Mouse (Mus musculus) lung, embryonic 15.5 days (tissue): ENCODE measurements at regions not wholly inside any gene's neighbourhood (a gene's known extent, or its start where the extent isn't known, plus 50 kb on each side); places are given as distances from the start of the nearest gene placed in this dataset. TPM values are rescaled to one million over a fixed set of nuclear protein-coding genes. Genes with fewer than 3 reads are reported as not detected.

ENCODE experiments used
- ATAC-seq: fragments of 200-750 bp; cut with Nextera tagmentation; 2 replicates; pipeline ENCODE4 v1.8.0; 2017; ENCODE audit warnings: moderate number of reproducible peaks, borderline replicate concordance; ENCODE audit not compliant: low FRiP score, low TSS enrichment; ENCODE audit errors: extremely low read depth
- H3K27ac ChIP-seq: fragments of 300-500 bp; sonication (generic); 2 replicates; pipeline ENCODE4 v1.5.1; 2015; ENCODE audit warnings: moderate library complexity, mild to moderate bottlenecking, inconsistent platforms
- H3K27me3 ChIP-seq: fragments of 300-500 bp; sonication (generic); 2 replicates; pipeline ENCODE4 v1.6.1; 2015; ENCODE audit warnings: inconsistent platforms
- H3K36me3 ChIP-seq: fragments of 300-500 bp; sonication (generic); 2 replicates; pipeline ENCODE4 v1.6.1; 2015; ENCODE audit warnings: inconsistent platforms
- H3K4me1 ChIP-seq: fragments of 300-500 bp; sonication (generic); 2 replicates; pipeline ENCODE4 v1.6.1; 2015; ENCODE audit warnings: inconsistent platforms
- H3K4me2 ChIP-seq: fragments of 300-500 bp; sonication (generic); 2 replicates; pipeline ENCODE4 v1.6.1; 2015; ENCODE audit warnings: inconsistent platforms, mild to moderate bottlenecking, moderate library complexity
- H3K4me3 ChIP-seq: fragments of 300-500 bp; sonication (generic); 2 replicates; pipeline ENCODE4 v1.5.1; 2015; ENCODE audit warnings: mild to moderate bottlenecking, inconsistent platforms
- H3K9ac ChIP-seq: fragments of 300-500 bp; sonication (generic); 2 replicates; pipeline ENCODE4 v1.6.1; 2015; ENCODE audit warnings: inconsistent platforms
- H3K9me3 ChIP-seq: fragments of 300-500 bp; sonication (generic); 2 replicates; pipeline ENCODE4 v1.6.1; 2016; ENCODE audit warnings: inconsistent platforms
- WGBS: fragments of 180-500 bp; shearing (Covaris S2); methylation state at CpG from one replicate; pipeline ENCODE4 v1.1.7; 2015; 5-methylcytosine and 5-hydroxymethylcytosine counted together
- microRNA-seq: library from miRNA; unstranded; fragments of <30 nt; microRNA quantifications from one replicate; pipeline ENCODE4, GENCODE M21; 2016

DNA sequence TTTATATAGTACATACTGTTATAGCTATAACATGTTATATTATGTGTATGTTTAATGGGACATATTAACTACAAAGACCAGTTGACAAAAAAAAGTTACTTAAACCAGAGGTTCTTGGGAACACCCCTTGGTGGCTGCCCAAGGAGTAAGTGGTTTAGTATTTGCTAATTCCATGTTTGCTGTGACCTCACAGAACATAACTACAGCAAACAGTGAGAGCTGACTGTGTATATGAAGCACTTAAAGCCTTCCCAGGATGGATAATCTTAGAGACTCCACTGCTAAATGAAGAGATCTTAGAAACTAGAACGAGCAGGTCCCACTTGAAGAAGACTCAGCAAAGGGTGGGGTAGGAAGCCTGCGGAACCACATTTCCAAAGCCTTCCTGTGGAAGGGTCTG, 263.9 kb downstream of the Gm19410 start:
- ATAC-seq = no peak
- H3K27ac ChIP-seq = no peak overlapping the region
- no peaks in the 10 kb centered on the region for H3K27me3 ChIP-seq
- no peak overlapping the region for H3K9ac ChIP-seq
- 69% methylated on average over 2 of the region's 2 CpGs for WGBS
- H3K36me3 ChIP-seq = no peaks in the 10 kb centered on the region
- no peak overlapping the region for H3K4me2 ChIP-seq
- H3K4me1 ChIP-seq = peaks cover 11% of the 10 kb centered on the region; the same call in 1 of the 2 replicates
- no peaks in the 10 kb centered on the region for H3K9me3 ChIP-seq
- H3K4me3 ChIP-seq = no peak overlapping the region

DNA sequence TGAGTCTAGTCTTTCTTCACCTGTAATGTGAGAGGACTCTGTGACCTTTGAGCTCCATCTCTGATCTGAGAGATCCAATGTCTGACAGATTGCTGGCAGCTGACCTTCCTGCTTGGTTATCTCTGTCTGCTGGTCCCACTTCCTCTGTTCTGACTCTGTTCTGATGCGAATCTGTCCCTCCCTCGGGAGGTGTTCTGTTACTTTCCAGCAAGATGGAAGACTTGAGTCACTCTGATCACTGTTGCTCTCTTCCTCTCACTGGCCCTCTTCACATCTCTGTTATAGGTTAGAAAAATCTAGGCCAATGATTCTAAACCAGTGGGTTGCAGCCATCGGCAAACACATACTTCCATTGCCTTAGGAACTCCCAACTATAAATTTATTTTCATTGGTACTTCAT, 264.6 kb downstream of the Gm19410 start:
- Histone ChIP-seq H3K9me3 (no peaks in the 10 kb centered on the region), H3K4me2 (no peak overlapping the region), H3K27ac (no peak overlapping the region), H3K27me3 (no peaks in the 10 kb centered on the region), H3K36me3 (no peaks in the 10 kb centered on the region), H3K4me3 (no peak overlapping the region), H3K4me1 (peaks cover 11% of the 10 kb centered on the region; the same call in 1 of the 2 replicates), H3K9ac (no peak overlapping the region)
- ATAC-seq = no peak
- 67% methylated on average over 3 of the region's 3 CpGs for WGBS

DNA sequence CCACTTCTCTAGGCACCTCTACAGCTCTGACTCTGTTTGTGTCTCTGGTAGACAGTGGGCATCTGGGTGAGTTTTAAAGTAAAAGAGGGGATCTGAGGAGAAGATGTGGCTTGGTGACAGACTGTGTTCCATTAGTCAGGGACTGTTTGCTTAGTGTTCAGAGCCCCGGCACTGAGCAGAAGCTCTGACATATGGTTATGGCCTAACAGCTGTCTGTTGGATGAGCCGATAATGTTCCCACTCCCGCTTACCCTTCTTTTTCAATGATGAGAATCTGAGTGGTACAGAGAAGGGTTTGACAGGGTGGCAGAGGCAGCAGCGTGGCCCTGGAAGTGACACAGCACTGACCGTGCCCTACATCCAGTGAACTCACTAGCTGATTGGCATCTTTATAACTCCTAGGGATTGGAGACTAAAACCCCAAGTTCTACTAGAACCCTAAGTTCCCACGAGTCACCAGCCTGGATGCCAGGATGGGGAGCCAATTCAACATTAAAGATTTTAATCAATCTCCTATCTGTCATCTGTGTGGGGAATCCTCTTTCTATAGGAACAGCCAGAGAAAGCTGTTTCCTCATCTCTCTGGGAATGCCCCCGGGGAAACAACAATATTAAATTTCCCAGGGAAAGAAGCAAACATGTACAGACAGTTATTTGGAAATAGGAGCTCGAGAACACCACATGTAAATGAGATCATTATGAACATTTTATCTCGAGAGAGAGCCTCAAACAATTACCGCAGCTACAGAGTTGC, 266.6 kb downstream of the Gm19410 start:
- WGBS = 75% methylated on average over 10 of the region's 10 CpGs
- no peak for ATAC-seq
- Histone ChIP-seq H3K27me3 (no peaks in the 10 kb centered on the region), H3K4me3 (no peak overlapping the region), H3K4me2 (no peak overlapping the region), H3K4me1 (peaks cover 13% of the 10 kb centered on the region; the same call in 1 of the 2 replicates), H3K36me3 (no peaks in the 10 kb centered on the region), H3K27ac (no peak overlapping the region), H3K9ac (no peak overlapping the region), H3K9me3 (no peaks in the 10 kb centered on the region)

DNA sequence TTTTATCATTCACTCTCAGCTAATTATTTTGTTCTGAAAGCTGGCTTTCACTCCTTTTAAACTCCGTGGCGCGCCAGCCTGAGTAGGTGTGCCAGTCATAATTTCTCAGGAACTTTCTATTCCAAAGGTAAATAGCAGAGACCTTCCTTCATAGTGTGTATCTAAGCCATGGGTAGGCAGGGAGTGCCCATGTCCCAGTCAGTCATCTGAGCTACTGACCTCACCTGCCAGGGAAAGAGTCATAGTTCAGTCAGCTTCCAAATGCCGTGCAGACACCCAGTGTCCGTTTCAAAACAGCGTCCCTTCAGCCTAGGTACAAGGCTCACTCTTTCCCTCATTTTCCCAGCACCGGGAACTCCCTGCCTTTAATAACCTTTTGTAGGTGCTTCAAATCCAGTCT, 269.7 kb downstream of the Gm19410 start:
- H3K4me3 ChIP-seq = no peak overlapping the region
- no peak overlapping the region for H3K27ac ChIP-seq
- no peak overlapping the region for H3K9ac ChIP-seq
- H3K4me2 ChIP-seq = no peak overlapping the region
- no peaks in the 10 kb centered on the region for H3K9me3 ChIP-seq
- whole genome bisulfite sequencing = 84% methylated on average over 7 of the region's 7 CpGs
- peaks cover 8% of the 10 kb centered on the region; the same call in 1 of the 2 replicates for H3K4me1 ChIP-seq
- no peaks in the 10 kb centered on the region for H3K36me3 ChIP-seq
- no peak for ATAC-seq
- no peaks in the 10 kb centered on the region for H3K27me3 ChIP-seq

DNA sequence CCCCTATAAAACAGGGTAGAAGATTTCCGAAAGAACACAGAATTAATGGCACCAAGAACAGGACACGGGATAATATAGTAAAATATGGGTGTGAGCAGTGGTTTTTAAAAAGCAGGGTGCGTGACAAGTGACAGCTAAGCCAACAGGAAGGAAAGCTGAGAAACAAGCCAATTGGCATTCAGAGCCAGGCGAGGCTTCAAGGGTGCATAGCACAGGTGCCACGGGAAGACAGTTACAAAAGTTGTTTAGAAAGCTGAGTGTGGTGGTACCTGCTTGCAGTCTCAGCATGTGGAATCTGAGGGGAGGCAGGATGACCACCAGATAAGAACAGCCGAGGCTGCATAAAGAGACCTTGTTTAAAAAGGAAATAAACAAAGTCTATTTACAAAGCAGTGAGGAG, 270.7 kb downstream of the Gm19410 start:
- Histone ChIP-seq H3K4me3 (no peak overlapping the region), H3K4me1 (peaks cover 8% of the 10 kb centered on the region; the same call in 1 of the 2 replicates), H3K27ac (no peak overlapping the region), H3K36me3 (no peaks in the 10 kb centered on the region), H3K27me3 (no peaks in the 10 kb centered on the region), H3K9me3 (no peaks in the 10 kb centered on the region), H3K4me2 (no peak overlapping the region), H3K9ac (no peak overlapping the region)
- 37% methylated on average over 6 of the region's 6 CpGs for WGBS
- ATAC-seq = no peak

DNA sequence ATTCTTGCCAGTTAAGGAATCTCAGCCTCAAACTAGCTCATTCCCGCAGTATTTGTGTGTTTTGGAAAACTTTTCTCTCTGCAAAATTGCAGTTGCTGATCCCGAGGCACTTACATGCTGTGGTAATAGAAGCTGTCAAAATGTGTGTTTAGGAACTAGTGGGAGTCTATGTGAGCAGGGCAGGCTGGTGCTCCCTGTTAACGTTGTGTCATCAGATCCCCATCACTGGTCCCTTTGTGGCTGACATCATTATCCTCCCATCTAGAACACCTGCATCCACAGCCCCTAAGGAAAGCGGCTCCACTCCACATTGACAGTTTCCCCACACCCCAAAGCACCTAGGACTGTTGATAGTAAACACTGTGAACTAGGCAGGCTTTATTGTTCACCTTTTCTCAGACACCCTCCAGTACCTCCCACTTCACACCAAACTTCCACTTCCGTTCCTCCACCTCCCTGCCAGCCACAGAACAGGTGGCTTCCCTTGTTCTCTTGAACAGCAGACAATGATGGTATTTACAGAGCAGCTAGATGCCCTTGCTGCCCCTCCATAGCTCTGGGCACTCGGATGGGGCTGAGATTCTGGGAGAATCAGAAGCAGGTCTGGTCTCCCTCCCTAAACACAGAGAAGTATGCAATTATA, 275.8 kb downstream of the Gm19410 start:
- no peak overlapping the region for H3K4me3 ChIP-seq
- no peak for ATAC-seq
- H3K36me3 ChIP-seq = no peaks in the 10 kb centered on the region
- no peak overlapping the region for H3K27ac ChIP-seq
- peaks cover 6% of the 10 kb centered on the region; the same call in 1 of the 2 replicates for H3K4me1 ChIP-seq
- WGBS = 63% methylated on average over 6 of the region's 6 CpGs
- H3K4me2 ChIP-seq = no peak overlapping the region
- H3K27me3 ChIP-seq = no peaks in the 10 kb centered on the region
- no peak overlapping the region for H3K9ac ChIP-seq
- no peaks in the 10 kb centered on the region for H3K9me3 ChIP-seq

DNA sequence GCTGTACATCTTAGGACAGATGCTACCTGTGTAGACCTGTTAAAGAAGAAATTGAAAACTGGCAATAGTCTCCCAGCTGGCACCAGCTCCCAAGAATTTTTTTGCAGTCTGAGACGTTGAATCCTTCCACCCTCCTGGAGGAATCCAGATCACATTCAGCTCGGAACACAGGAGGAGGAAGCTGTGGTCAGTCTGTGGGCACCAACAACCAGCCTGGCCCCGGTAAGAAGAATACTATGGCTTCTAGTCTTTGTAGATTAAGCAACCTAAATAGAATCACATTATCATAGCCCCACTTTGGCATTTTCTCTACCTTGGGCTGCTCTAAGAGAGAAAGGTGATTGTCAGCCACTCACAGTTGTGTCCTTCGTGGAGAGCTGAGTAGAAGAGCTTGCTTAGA, 277.0 kb downstream of the Gm19410 start:
- no peak overlapping the region for H3K27ac ChIP-seq
- no peaks in the 10 kb centered on the region for H3K9me3 ChIP-seq
- ATAC-seq = no peak
- H3K9ac ChIP-seq = no peak overlapping the region
- no peak overlapping the region for H3K4me3 ChIP-seq
- no peaks in the 10 kb centered on the region for H3K36me3 ChIP-seq
- no peaks in the 10 kb centered on the region for H3K27me3 ChIP-seq
- no peak overlapping the region for H3K4me2 ChIP-seq
- 74% methylated on average over 4 of the region's 4 CpGs for WGBS
- H3K4me1 ChIP-seq = no peaks in the 10 kb centered on the region

Small RNA genes in the stretch of these regions (microRNA-seq; reads per million reads assigned to microRNA genes)
- not detected for gene Gm22030
